Mouse (Mus musculus): Measurements from ENCODE around the gene Dlx5. TPM values are rescaled to one million over a fixed set of nuclear protein-coding genes. Genes with fewer than 3 reads are reported as not detected.

Dlx5 gene
- polyA plus RNA-seq, 1 experiment = 0.10 TPM

DNA sequence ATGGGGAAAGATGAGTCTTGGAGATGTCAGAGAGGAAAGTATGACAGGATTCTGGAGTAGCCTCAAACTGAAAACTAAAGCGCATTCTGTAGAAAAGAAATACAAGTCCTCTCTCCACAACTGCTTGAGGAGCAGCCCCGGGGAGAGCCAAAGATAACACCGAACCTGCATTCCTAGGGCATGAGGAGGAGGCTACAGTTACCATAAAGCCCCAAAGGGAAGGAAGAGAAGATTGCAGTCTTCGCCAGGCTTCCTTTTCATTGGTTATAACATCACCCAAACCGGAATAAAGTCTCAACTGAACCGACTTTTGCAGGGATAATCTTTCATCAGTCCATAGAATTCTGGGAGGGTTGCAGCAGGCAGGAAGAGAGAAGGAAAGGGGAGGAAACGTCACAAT, 51.4 kb downstream of the Dlx5 start:
- WGBS = 60% methylated on average over 7 of the region's 7 CpGs
- DNase-seq (ENCODE audit: low read depth, low spot score) = no peak

Other genes with a start within 250 kb of the Dlx5 start
- not detected in 2 replicates for gene Dlx6, start 18.8 kb downstream of the Dlx5 start, polyA plus RNA-seq (2012; rRNA removed)
- 0.31 and 0.63 TPM in 2 replicates for gene Sdhaf3, start 73.9 kb upstream of the Dlx5 start, polyA plus RNA-seq (2012; rRNA removed)